Mouse (Mus musculus) liver, embryonic 12.5 days (tissue): ENCODE measurements around the gene Ubxn11. TPM values are rescaled to one million over a fixed set of nuclear protein-coding genes. Genes with fewer than 3 reads are reported as not detected.

Experiments
- ATAC-seq: fragments of 200-750 bp; cut with Nextera tagmentation; 2 replicates; pipeline ENCODE4 v1.8.0; 2017; ENCODE audit warnings: moderate number of reproducible peaks, mild to moderate bottlenecking, moderate library complexity
- H3K27ac ChIP-seq: fragments of 300-500 bp; sonication (generic); 2 replicates; pipeline ENCODE4 v1.5.1; 2016; ENCODE audit warnings: mild to moderate bottlenecking
- H3K27me3 ChIP-seq: fragments of 300-500 bp; sonication (generic); replicated peaks from 2 replicates; pipeline ENCODE4 v1.6.1; 2016; ENCODE audit warnings: mild to moderate bottlenecking, moderate library complexity
- H3K36me3 ChIP-seq: fragments of 300-500 bp; sonication (generic); 2 replicates; pipeline ENCODE4 v1.6.1; 2016; ENCODE audit warnings: mild to moderate bottlenecking, moderate library complexity
- H3K4me1 ChIP-seq: fragments of 300-500 bp; sonication (generic); 2 replicates; pipeline ENCODE4 v1.6.1; 2016
- H3K4me2 ChIP-seq: fragments of 300-500 bp; sonication (generic); 2 replicates; pipeline ENCODE4 v1.6.1; 2016; ENCODE audit warnings: mild to moderate bottlenecking, moderate library complexity
- H3K4me3 ChIP-seq: fragments of 300-500 bp; sonication (generic); 2 replicates; pipeline ENCODE4 v1.5.1; 2016; ENCODE audit warnings: mild to moderate bottlenecking, moderate library complexity
- H3K9ac ChIP-seq: fragments of 300-500 bp; sonication (generic); 2 replicates; pipeline ENCODE4 v1.6.1; 2016; ENCODE audit warnings: mild to moderate bottlenecking, moderate library complexity
- H3K9me3 ChIP-seq: fragments of 300-500 bp; sonication (generic); replicated peaks from 2 replicates; pipeline ENCODE4 v1.6.1; 2016; ENCODE audit warnings: mild to moderate bottlenecking, moderate library complexity
- WGBS: fragments of 180-500 bp; shearing (Covaris S2); methylation state at CpG from one replicate; pipeline ENCODE4 v1.1.7; 2016; ENCODE audit not compliant: insufficient replicate concordance; 5-methylcytosine and 5-hydroxymethylcytosine counted together
- polyA plus RNA-seq: library from polyadenylated mRNA; unstranded; fragments of >200 nt; fragmentation: Nextera tagmentation; extraction: Ambion mirVana; gene quantifications from 2 replicates; pipeline ENCODE4 v1.2.1, GENCODE M21; 2016

The Ubxn11 gene
- polyA plus RNA-seq, 1 experiment from 2014 or later: 3.4 TPM

DNA sequence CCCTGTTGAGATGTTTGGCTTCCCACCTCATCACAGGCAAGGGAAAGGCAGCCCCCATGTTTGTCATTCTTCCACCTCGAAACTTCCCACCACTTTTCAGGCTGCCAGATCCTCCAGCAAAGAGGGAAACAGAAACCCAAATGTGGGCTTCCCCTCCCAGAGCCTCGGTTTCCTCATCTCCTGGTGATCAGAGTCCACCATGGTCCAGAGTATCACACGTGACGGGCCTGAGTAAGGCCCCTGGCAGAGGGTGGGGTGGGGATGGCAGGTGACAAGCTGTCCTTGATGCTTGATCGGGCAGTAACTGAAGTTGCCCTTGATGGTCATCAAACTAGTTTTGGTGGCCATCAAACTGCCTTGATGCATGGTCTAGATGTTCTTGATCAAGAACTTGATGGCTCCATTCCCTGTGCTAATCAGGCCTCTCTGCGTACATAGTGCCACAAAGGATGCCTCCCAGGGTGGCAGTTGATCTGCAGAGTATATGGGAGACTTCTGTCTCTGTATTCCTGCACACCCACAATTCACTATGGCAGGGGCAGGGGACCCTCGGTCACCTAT lies 8.3 kb upstream of the Ubxn11 start:
- Histone ChIP-seq H3K4me2 (peak overlapping the region; percentile 22; the same call in 1 of the 2 replicates), H3K9me3 (no peaks in the 10 kb centered on the region), H3K9ac (no peak overlapping the region), H3K36me3 (no peaks in the 10 kb centered on the region), H3K27ac (no peak overlapping the region), H3K4me1 (peaks cover 8% of the 10 kb centered on the region), H3K4me3 (peak overlapping the region; percentile 22; the same call in 1 of the 2 replicates), H3K27me3 (no peaks in the 10 kb centered on the region)
- WGBS: 59% methylated on average over 7 of the region's 7 CpGs
- no peak for ATAC-seq

GRCm38 (mm10) chr4:134094923-134095547 lies 7.3 kb upstream of the Ubxn11 start, which contains the start of gene Cd52:
Cd52 (minus strand) TSS chr4:134095082.
- Histone ChIP-seq H3K27ac (no peak within 1 kb of the TSS), H3K4me2 (peak within 1 kb of the TSS; percentile 22; the same call in 1 of the 2 replicates), H3K27me3 (no peaks in the 10 kb centered on the region), H3K4me1 (peaks cover 5% of the 10 kb centered on the region), H3K4me3 (peak within 1 kb of the TSS; percentile 22), H3K9me3 (no peaks in the 10 kb centered on the region), H3K9ac (no peak within 1 kb of the TSS), H3K36me3 (no peaks in the 10 kb centered on the region)
- WGBS: 20% methylated on average over 3 of the region's 3 CpGs
- ATAC-seq: no peak

GRCm38 (mm10) chr4:134096120-134096519 lies 6.2 kb upstream of the Ubxn11 start:
- H3K9ac ChIP-seq: no peak overlapping the region
- 72% methylated on average over 3 of the region's 3 CpGs for WGBS
- H3K4me3 ChIP-seq: no peak overlapping the region
- no peaks in the 10 kb centered on the region for H3K27me3 ChIP-seq
- no peak overlapping the region for H3K27ac ChIP-seq
- H3K36me3 ChIP-seq: no peaks in the 10 kb centered on the region
- ATAC-seq: no peak
- H3K4me2 ChIP-seq: no peak overlapping the region
- peaks cover 5% of the 10 kb centered on the region for H3K4me1 ChIP-seq
- H3K9me3 ChIP-seq: no peaks in the 10 kb centered on the region

DNA sequence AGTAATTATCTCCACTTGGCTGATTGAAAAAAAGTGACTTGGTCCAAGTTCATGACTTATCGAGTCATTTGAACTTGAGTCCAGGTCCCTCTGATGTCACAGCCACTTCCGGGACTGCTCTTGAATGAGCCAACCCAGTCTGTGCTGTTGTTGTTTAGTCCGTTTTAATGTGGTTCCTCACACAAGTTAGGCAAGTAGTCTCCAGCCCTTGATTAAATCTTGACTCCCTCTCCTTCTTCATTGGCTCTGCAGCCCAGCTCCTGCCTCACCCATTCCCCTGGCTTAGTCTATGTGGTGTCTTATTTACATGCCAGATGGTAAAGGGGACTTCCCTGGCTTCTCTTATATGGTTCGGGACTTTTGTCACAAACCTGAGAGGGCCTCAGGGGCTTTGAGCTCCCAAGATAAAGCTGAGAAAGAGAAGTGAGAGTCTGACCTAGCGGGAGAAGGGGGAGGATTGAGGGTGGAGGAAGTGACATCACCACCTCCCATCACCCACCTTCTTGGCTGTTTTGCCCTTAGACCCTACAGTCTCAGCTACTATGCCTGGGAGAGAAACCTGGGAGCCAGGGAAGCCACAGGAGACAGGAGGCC lies 5.3 kb upstream of the Ubxn11 start:
- WGBS: 21% methylated on average over 5 of the region's 5 CpGs
- peaks cover 10% of the 10 kb centered on the region for H3K4me1 ChIP-seq
- no peaks in the 10 kb centered on the region for H3K9me3 ChIP-seq
- no peak overlapping the region for H3K9ac ChIP-seq
- H3K4me2 ChIP-seq: no peak overlapping the region
- H3K4me3 ChIP-seq: no peak overlapping the region
- peak overlapping the region; percentile 7; the same call in 1 of the 2 replicates for H3K27ac ChIP-seq
- no peaks in the 10 kb centered on the region for H3K36me3 ChIP-seq
- no peaks in the 10 kb centered on the region for H3K27me3 ChIP-seq
- no peak for ATAC-seq

DNA sequence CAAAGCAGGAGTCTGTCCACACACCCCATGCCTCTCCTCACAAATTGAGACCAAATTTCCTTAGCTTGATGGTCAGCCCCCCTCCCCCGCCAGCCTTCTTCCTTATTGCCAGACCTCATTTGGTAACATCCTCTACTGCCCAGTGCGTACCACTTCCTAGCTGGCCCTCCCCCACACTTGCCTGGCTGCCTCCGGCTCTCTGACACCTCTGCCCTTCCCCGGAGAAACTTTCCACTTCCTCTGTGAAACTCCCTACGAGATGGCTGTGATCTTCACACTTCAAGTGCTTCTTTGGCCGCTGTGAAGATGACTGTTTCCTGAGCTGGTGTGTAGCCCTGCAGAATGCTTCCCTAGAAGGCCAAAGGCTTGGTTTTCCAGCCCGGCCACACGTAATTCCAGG lies 3.7 kb upstream of the Ubxn11 start:
- WGBS: 25% methylated on average over 8 of the region's 8 CpGs
- Histone ChIP-seq H3K27ac (0 out of 2 replicates have a peak overlapping the region, but pooled peaks have one; percentile 15), H3K4me1 (peaks cover 24% of the 10 kb centered on the region), H3K4me2 (no peak overlapping the region), H3K9me3 (no peaks in the 10 kb centered on the region), H3K36me3 (no peaks in the 10 kb centered on the region), H3K4me3 (no peak overlapping the region), H3K27me3 (no peaks in the 10 kb centered on the region), H3K9ac (no peak overlapping the region)
- ATAC-seq: no peak

DNA sequence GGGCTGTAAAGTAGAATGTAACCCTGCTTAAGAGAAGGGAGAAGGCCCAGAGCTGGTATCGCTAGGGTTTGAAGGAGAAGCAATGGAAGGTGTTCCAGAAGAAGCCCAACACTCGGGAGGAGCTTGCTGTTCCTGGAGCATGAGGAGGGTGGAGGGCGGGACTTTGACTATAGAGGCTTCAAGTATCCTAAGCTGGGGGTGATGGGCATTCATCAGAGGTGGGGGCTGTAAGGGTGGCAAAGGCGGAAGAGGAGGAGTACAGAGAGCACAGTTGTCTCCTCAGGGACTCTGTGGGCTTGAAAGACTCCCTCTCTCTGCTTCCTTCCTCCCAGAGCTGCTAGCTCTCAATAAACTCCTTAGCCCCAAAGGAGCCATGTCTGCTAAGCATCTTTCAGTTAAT lies 2.1 kb upstream of the Ubxn11 start:
- no peak overlapping the region for H3K4me2 ChIP-seq
- 71% methylated on average over 4 of the region's 4 CpGs for WGBS
- no peaks in the 10 kb centered on the region for H3K27me3 ChIP-seq
- peaks cover 27% of the 10 kb centered on the region for H3K4me1 ChIP-seq
- ATAC-seq: no peak
- H3K4me3 ChIP-seq: no peak overlapping the region
- no peaks in the 10 kb centered on the region for H3K9me3 ChIP-seq
- H3K27ac ChIP-seq: no peak overlapping the region
- H3K36me3 ChIP-seq: no peaks in the 10 kb centered on the region
- H3K9ac ChIP-seq: no peak overlapping the region

- H3K4me2 ChIP-seq: peak overlapping the region; percentile 84
- H3K27ac ChIP-seq: peak overlapping the region; percentile 59
- H3K27me3 ChIP-seq: no peaks in the 10 kb centered on the region
- H3K36me3 ChIP-seq: no peaks in the 10 kb centered on the region
- H3K4me3 ChIP-seq: peak overlapping the region; percentile 77
- under 1% methylated on average over 21 of the region's 21 CpGs for WGBS
- H3K9me3 ChIP-seq: no peaks in the 10 kb centered on the region
- peaks cover 52% of the 10 kb centered on the region for H3K4me1 ChIP-seq
- H3K9ac ChIP-seq: peak overlapping the region; percentile 67
- ATAC-seq: peak; percentile 75
Observed at GRCm38 (mm10) chr4:134102742-134103119, 361 bp downstream of the Ubxn11 start.

GRCm38 (mm10) chr4:134106105-134106504 lies 3.7 kb downstream of the Ubxn11 start:
- H3K27me3 ChIP-seq: no peaks in the 10 kb centered on the region
- H3K9me3 ChIP-seq: no peaks in the 10 kb centered on the region
- H3K27ac ChIP-seq: peak overlapping the region; percentile 71
- ATAC-seq: peak; percentile 62
- no peaks in the 10 kb centered on the region for H3K36me3 ChIP-seq
- no peak overlapping the region for H3K9ac ChIP-seq
- H3K4me3 ChIP-seq: no peak overlapping the region
- H3K4me1 ChIP-seq: peaks cover 72% of the 10 kb centered on the region
- 19% methylated on average over 7 of the region's 7 CpGs for WGBS
- H3K4me2 ChIP-seq: peak overlapping the region; percentile 27

- no peak overlapping the region for H3K9ac ChIP-seq
- peaks cover 79% of the 10 kb centered on the region for H3K4me1 ChIP-seq
- no peak for ATAC-seq
- no peaks in the 10 kb centered on the region for H3K27me3 ChIP-seq
- H3K9me3 ChIP-seq: no peaks in the 10 kb centered on the region
- no peak overlapping the region for H3K27ac ChIP-seq
- H3K36me3 ChIP-seq: no peaks in the 10 kb centered on the region
- no peak overlapping the region for H3K4me2 ChIP-seq
- no peak overlapping the region for H3K4me3 ChIP-seq
- WGBS: 75% methylated on average over 7 of the region's 7 CpGs
Observed at GRCm38 (mm10) chr4:134107730-134108129, 5.4 kb downstream of the Ubxn11 start.

GRCm38 (mm10) chr4:134108196-134108595 lies 5.8 kb downstream of the Ubxn11 start:
- ATAC-seq: no peak
- H3K4me2 ChIP-seq: no peak overlapping the region
- no peaks in the 10 kb centered on the region for H3K27me3 ChIP-seq
- H3K4me1 ChIP-seq: peaks cover 79% of the 10 kb centered on the region
- no peak overlapping the region for H3K9ac ChIP-seq
- H3K9me3 ChIP-seq: no peaks in the 10 kb centered on the region
- 67% methylated on average over 5 of the region's 5 CpGs for WGBS
- no peak overlapping the region for H3K27ac ChIP-seq
- no peak overlapping the region for H3K4me3 ChIP-seq
- no peaks in the 10 kb centered on the region for H3K36me3 ChIP-seq

DNA sequence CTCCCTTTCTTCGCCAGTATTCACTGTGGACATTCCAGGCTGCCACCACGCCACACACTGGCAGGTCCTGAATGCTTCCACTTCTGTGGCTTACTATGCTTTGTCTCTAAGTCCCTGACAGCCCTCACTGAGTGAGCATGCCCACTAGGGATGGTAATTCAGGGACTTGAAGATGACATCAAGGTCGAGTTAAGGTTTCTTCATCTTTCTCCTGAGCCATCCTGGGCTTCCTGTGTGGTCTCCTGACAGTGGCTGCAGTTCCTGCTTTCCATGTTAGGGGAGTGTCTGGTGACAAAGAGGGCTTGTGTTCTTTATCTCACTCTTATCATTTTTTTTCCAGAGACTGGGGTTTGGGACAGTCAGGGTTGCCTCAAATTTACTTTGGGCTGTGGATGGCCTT lies 8.3 kb downstream of the Ubxn11 start:
- no peak overlapping the region for H3K4me3 ChIP-seq
- H3K27me3 ChIP-seq: no peaks in the 10 kb centered on the region
- H3K4me2 ChIP-seq: no peak overlapping the region
- WGBS: 26% methylated on average over 3 of the region's 3 CpGs
- no peak for ATAC-seq
- peaks cover 81% of the 10 kb centered on the region for H3K4me1 ChIP-seq
- H3K36me3 ChIP-seq: no peaks in the 10 kb centered on the region
- H3K9ac ChIP-seq: no peak overlapping the region; the same call in 1 of the 2 replicates
- no peaks in the 10 kb centered on the region for H3K9me3 ChIP-seq
- peak overlapping the region; percentile 42; the same call in 1 of the 2 replicates for H3K27ac ChIP-seq

DNA sequence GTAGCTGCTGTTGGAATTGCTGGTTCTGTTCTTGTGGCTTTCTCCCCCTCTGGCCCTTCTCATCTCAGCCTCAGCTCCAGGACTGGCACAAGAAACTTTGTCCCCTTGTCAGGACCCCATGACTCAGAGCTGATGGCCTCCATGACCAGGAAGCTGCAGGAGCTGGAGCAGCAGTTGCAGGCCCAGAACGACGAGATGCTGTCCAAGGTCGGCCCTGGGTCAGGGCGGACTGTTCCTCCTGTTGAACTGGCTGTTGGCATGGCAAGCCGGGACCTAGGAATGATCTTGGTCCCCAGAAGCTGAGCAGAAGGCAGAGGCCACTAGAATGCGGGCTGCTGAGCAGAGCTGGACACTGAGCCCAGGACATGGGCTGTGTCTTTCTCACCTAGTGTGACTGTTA lies 10.0 kb downstream of the Ubxn11 start:
- Histone ChIP-seq H3K27ac (no peak overlapping the region), H3K4me2 (no peak overlapping the region), H3K4me3 (no peak overlapping the region), H3K4me1 (peaks cover 80% of the 10 kb centered on the region), H3K27me3 (no peaks in the 10 kb centered on the region), H3K9ac (no peak overlapping the region), H3K36me3 (no peaks in the 10 kb centered on the region), H3K9me3 (no peaks in the 10 kb centered on the region)
- ATAC-seq: no peak
- WGBS: 59% methylated on average over 6 of the region's 6 CpGs
